Mouse (Mus musculus) forebrain, embryonic 16.5 days (tissue): ENCODE results near the gene Fgfr2. TPM values are rescaled to one million over a fixed set of nuclear protein-coding genes. Genes with fewer than 3 reads are reported as not detected.

ENCODE experiments used
- ATAC-seq: fragments of 200-750 bp; cut with Nextera tagmentation; 2 replicates; pipeline ENCODE4 v1.8.0; 2017; ENCODE audit warnings: mild to moderate bottlenecking, moderate library complexity
- H3K27ac ChIP-seq: fragments of 300-500 bp; sonication (generic); 2 replicates; pipeline ENCODE4 v1.5.1; 2014; ENCODE audit warnings: low read length, control low read depth
- H3K27me3 ChIP-seq: fragments of 300-500 bp; sonication (generic); replicated peaks from 2 replicates; pipeline ENCODE4 v1.6.1; 2014; ENCODE audit warnings: low read length; ENCODE audit not compliant: control insufficient read depth, insufficient read depth
- H3K36me3 ChIP-seq: fragments of 300-500 bp; sonication (generic); 2 replicates; pipeline ENCODE4 v1.6.1; 2014; ENCODE audit not compliant: control insufficient read depth, insufficient read depth
- H3K4me1 ChIP-seq: fragments of 300-500 bp; sonication (generic); replicated peaks from 2 replicates; pipeline ENCODE4 v1.6.1; 2014; ENCODE audit warnings: low read length; ENCODE audit not compliant: control insufficient read depth, insufficient read depth
- H3K4me2 ChIP-seq: fragments of 300-500 bp; sonication (generic); 2 replicates; pipeline ENCODE4 v1.6.1; 2014; ENCODE audit warnings: mild to moderate bottlenecking, low read length, control low read depth
- H3K4me3 ChIP-seq: fragments of 300-500 bp; sonication (generic); replicated peaks from 2 replicates; pipeline ENCODE4 v1.5.1; 2014; ENCODE audit warnings: mild to moderate bottlenecking, low read length, control low read depth
- H3K9ac ChIP-seq: fragments of 300-500 bp; sonication (generic); replicated peaks from 2 replicates; pipeline ENCODE4 v1.6.1; 2014; ENCODE audit warnings: low read depth, low read length, control low read depth
- H3K9me3 ChIP-seq: fragments of 300-500 bp; sonication (generic); 2 replicates; pipeline ENCODE4 v1.6.1; 2016; ENCODE audit warnings: low read length; ENCODE audit not compliant: control insufficient read depth
- WGBS: fragments of 180-500 bp; shearing (Covaris S2); extraction: QIAGEN DNeasy Blood & Tissue Kit; methylation state at CpG from one replicate; pipeline ENCODE4 v1.1.7; 2014; 5-methylcytosine and 5-hydroxymethylcytosine counted together
- polyA plus RNA-seq: library from polyadenylated mRNA; unstranded; fragments of >200 nt; fragmentation: Nextera tagmentation; extraction: Ambion mirVana; gene quantifications from 2 replicates; pipeline ENCODE4 v1.2.1, GENCODE M21; 2015

The Fgfr2 gene
- polyA plus RNA-seq, 1 experiment from 2014 or later, result 39.2 TPM

GRCm38 (mm10) chr7:130743239-130744025 is 2379.7 kb downstream of the Fgfr2 start:
- H3K9me3 ChIP-seq, result no peaks in the 10 kb centered on the region
- 89% methylated on average over 9 of the region's 9 CpGs for WGBS
- no peaks in the 10 kb centered on the region for H3K27me3 ChIP-seq
- no peak overlapping the region for H3K9ac ChIP-seq
- H3K4me1 ChIP-seq, result no peaks in the 10 kb centered on the region
- ATAC-seq, result no peak
- no peak overlapping the region for H3K4me2 ChIP-seq
- H3K36me3 ChIP-seq, result peaks cover 34% of the 10 kb centered on the region
- no peak overlapping the region for H3K27ac ChIP-seq
- no peak overlapping the region for H3K4me3 ChIP-seq

- Histone ChIP-seq H3K9me3 (no peaks in the 10 kb centered on the region), H3K4me1 (no peaks in the 10 kb centered on the region), H3K9ac (no peak overlapping the region), H3K4me3 (no peak overlapping the region), H3K27me3 (no peaks in the 10 kb centered on the region), H3K4me2 (no peak overlapping the region), H3K27ac (no peak overlapping the region), H3K36me3 (peaks cover 40% of the 10 kb centered on the region)
- ATAC-seq, result no peak
- WGBS, result 88% methylated on average over 4 of the region's 4 CpGs
Measured at GRCm38 (mm10) chr7:130741099-130741498, 2382.1 kb downstream of the Fgfr2 start.

- 100% methylated on average over 2 of the region's 2 CpGs for WGBS
- H3K9me3 ChIP-seq, result no peaks in the 10 kb centered on the region
- H3K4me3 ChIP-seq, result no peak overlapping the region
- H3K27ac ChIP-seq, result no peak overlapping the region
- H3K9ac ChIP-seq, result no peak overlapping the region
- peaks cover 33% of the 10 kb centered on the region for H3K36me3 ChIP-seq
- H3K27me3 ChIP-seq, result no peaks in the 10 kb centered on the region
- ATAC-seq, result no peak
- H3K4me1 ChIP-seq, result peaks cover 25% of the 10 kb centered on the region
- H3K4me2 ChIP-seq, result no peak overlapping the region
Measured at GRCm38 (mm10) chr7:130734195-130734787, 2388.9 kb downstream of the Fgfr2 start.

GRCm38 (mm10) chr7:130733423-130733822 is 2389.7 kb downstream of the Fgfr2 start:
- no peaks in the 10 kb centered on the region for H3K9me3 ChIP-seq
- no peak overlapping the region; the same call in 1 of the 2 replicates for H3K27ac ChIP-seq
- H3K27me3 ChIP-seq, result no peaks in the 10 kb centered on the region
- H3K4me2 ChIP-seq, result no peak overlapping the region
- 91% methylated on average over 8 of the region's 8 CpGs for WGBS
- H3K9ac ChIP-seq, result no peak overlapping the region
- 0 out of 2 replicates have a peak, but pooled peaks have one; percentile 6 for ATAC-seq
- H3K4me3 ChIP-seq, result no peak overlapping the region
- H3K36me3 ChIP-seq, result peaks cover 37% of the 10 kb centered on the region
- H3K4me1 ChIP-seq, result peaks cover 25% of the 10 kb centered on the region

- Histone ChIP-seq H3K9me3 (no peaks in the 10 kb centered on the region), H3K36me3 (peaks cover 36% of the 10 kb centered on the region), H3K4me3 (no peak overlapping the region), H3K4me1 (peaks cover 25% of the 10 kb centered on the region), H3K9ac (no peak overlapping the region), H3K27ac (peak overlapping the region; percentile 63), H3K27me3 (no peaks in the 10 kb centered on the region), H3K4me2 (no peak overlapping the region)
- WGBS, result 7% methylated on average over 6 of the region's 6 CpGs
- ATAC-seq, result peak; percentile 49
Measured at GRCm38 (mm10) chr7:130732908-130733307, 2390.2 kb downstream of the Fgfr2 start.

- no peaks in the 10 kb centered on the region for H3K27me3 ChIP-seq
- H3K4me2 ChIP-seq, result no peak overlapping the region
- 42% methylated on average over 7 of the region's 7 CpGs for WGBS
- H3K36me3 ChIP-seq, result peaks cover 31% of the 10 kb centered on the region
- 0 out of 2 replicates have a peak, but pooled peaks have one; percentile 7 for ATAC-seq
- peaks cover 25% of the 10 kb centered on the region for H3K4me1 ChIP-seq
- H3K4me3 ChIP-seq, result no peak overlapping the region
- H3K9me3 ChIP-seq, result no peaks in the 10 kb centered on the region
- H3K27ac ChIP-seq, result peak overlapping the region; percentile 51
- H3K9ac ChIP-seq, result no peak overlapping the region
Measured at GRCm38 (mm10) chr7:130731792-130732191, 2391.4 kb downstream of the Fgfr2 start.

GRCm38 (mm10) chr7:130727560-130727959 is 2395.6 kb downstream of the Fgfr2 start:
- 93% methylated on average over 4 of the region's 4 CpGs for WGBS
- Histone ChIP-seq H3K27me3 (no peaks in the 10 kb centered on the region), H3K4me3 (no peak overlapping the region), H3K4me1 (peaks cover 20% of the 10 kb centered on the region), H3K9ac (no peak overlapping the region), H3K4me2 (no peak overlapping the region), H3K9me3 (no peaks in the 10 kb centered on the region), H3K36me3 (peaks cover 10% of the 10 kb centered on the region), H3K27ac (no peak overlapping the region)
- ATAC-seq, result no peak

GRCm38 (mm10) chr7:130726724-130727422 is 2396.3 kb downstream of the Fgfr2 start:
- Histone ChIP-seq H3K36me3 (peaks cover 10% of the 10 kb centered on the region), H3K9me3 (no peaks in the 10 kb centered on the region), H3K9ac (no peak overlapping the region), H3K4me1 (peaks cover 14% of the 10 kb centered on the region), H3K4me2 (no peak overlapping the region), H3K27ac (no peak overlapping the region), H3K27me3 (no peaks in the 10 kb centered on the region), H3K4me3 (no peak overlapping the region)
- ATAC-seq, result no peak
- 77% methylated on average over 8 of the region's 8 CpGs for WGBS

- H3K9me3 ChIP-seq, result no peaks in the 10 kb centered on the region
- 68% methylated on average over 3 of the region's 3 CpGs for WGBS
- no peaks in the 10 kb centered on the region for H3K27me3 ChIP-seq
- H3K4me1 ChIP-seq, result peaks cover 8% of the 10 kb centered on the region
- H3K27ac ChIP-seq, result no peak overlapping the region; the same call in 1 of the 2 replicates
- peaks cover 10% of the 10 kb centered on the region for H3K36me3 ChIP-seq
- no peak overlapping the region for H3K4me3 ChIP-seq
- H3K4me2 ChIP-seq, result no peak overlapping the region
- ATAC-seq, result peak; percentile 47; the same call in 1 of the 2 replicates
- no peak overlapping the region for H3K9ac ChIP-seq
Measured at GRCm38 (mm10) chr7:130726185-130726584, 2397.0 kb downstream of the Fgfr2 start.
